Mouse (Mus musculus) heart, postnatal 0 days (tissue): ENCODE results near the gene Hist1h2bb. TPM values are rescaled to one million over a fixed set of nuclear protein-coding genes. Genes with fewer than 3 reads are reported as not detected.
"Not testable (repeated sequence)": the region's sequence is repeated elsewhere in the genome, so short reads cannot be mapped to it uniquely, and the experiment has no call there.

Experiments used
- ATAC-seq: fragments of 200-750 bp; cut with Nextera tagmentation; 2 replicates; pipeline ENCODE4 v1.8.0; 2017; ENCODE audit warnings: low read depth, moderate number of reproducible peaks, moderate library complexity; ENCODE audit not compliant: insufficient read depth
- DNase-seq: peaks from one replicate; pipeline ENCODE4 v3.0.0-alpha.2; 2016; ENCODE audit warnings: low spot score
- H3K27ac ChIP-seq: fragments of 300-500 bp; sonication (generic); 2 replicates; pipeline ENCODE4 v1.5.1; 2014; ENCODE audit warnings: low read depth, mild to moderate bottlenecking
- H3K27me3 ChIP-seq: fragments of 300-500 bp; sonication (generic); 2 replicates; pipeline ENCODE4 v1.6.1; 2014; ENCODE audit warnings: low read length, mixed read lengths; ENCODE audit not compliant: control insufficient read depth, insufficient read depth
- H3K36me3 ChIP-seq: fragments of 300-500 bp; sonication (generic); replicated peaks from 2 replicates; pipeline ENCODE4 v1.6.1; 2014; ENCODE audit warnings: low read length, mixed read lengths; ENCODE audit not compliant: control insufficient read depth, insufficient read depth
- H3K4me1 ChIP-seq: fragments of 300-500 bp; sonication (generic); 2 replicates; pipeline ENCODE4 v1.6.1; 2014; ENCODE audit warnings: antibody characterized with exemption; ENCODE audit not compliant: control insufficient read depth, insufficient read depth
- H3K4me2 ChIP-seq: fragments of 300-500 bp; sonication (generic); 2 replicates; pipeline ENCODE4 v1.6.1; 2014; ENCODE audit warnings: low read depth, mild to moderate bottlenecking, low read length, moderate library complexity
- H3K4me3 ChIP-seq: fragments of 300-500 bp; sonication (generic); 2 replicates; pipeline ENCODE4 v1.5.1; 2014; ENCODE audit warnings: low read depth, low read length
- H3K9ac ChIP-seq: fragments of 300-500 bp; sonication (generic); replicated peaks from 2 replicates; pipeline ENCODE4 v1.6.1; 2014; ENCODE audit warnings: low read depth, low read length, mixed read lengths
- H3K9me3 ChIP-seq: fragments of 300-500 bp; sonication (generic); replicated peaks from 2 replicates; pipeline ENCODE4 v1.6.1; 2016; ENCODE audit warnings: low read length; ENCODE audit not compliant: control insufficient read depth
- CTCF ChIP-seq: IDR thresholded peaks from 2 replicates; pipeline ENCODE4 v1.5.1; 2016; ENCODE audit warnings: antibody characterized with exemption, control low read depth, low read depth
- EP300 ChIP-seq: IDR thresholded peaks from 2 replicates; pipeline ENCODE4 v1.6.1; 2016; ENCODE audit warnings: antibody characterized with exemption, low read depth
- WGBS: fragments of 180-500 bp; shearing (Covaris S2); extraction: QIAGEN DNeasy Blood & Tissue Kit; methylation state at CpG from one replicate; pipeline ENCODE4 v1.1.7; 2014; 5-methylcytosine and 5-hydroxymethylcytosine counted together
- polyA plus RNA-seq: library from polyadenylated mRNA; unstranded; fragments of >200 nt; fragmentation: Nextera tagmentation; extraction: Ambion mirVana; gene quantifications from 2 replicates; pipeline ENCODE4 v1.2.1, GENCODE M21; 2015
- total RNA-seq: library from RNA; depleted of rRNA; stranded (reverse); fragments of >200 nt; gene quantifications from 2 replicates; pipeline ENCODE4 v1.2.3, GENCODE M21; 2014; ENCODE audit warnings: low replicate concordance

Hist1h2bb gene
- total and polyA plus RNA-seq, 2 experiments from 2014 or later: 0.78 to 1,547 TPM

GRCm38 (mm10) chr13:23700786-23701520 lies 45.6 kb upstream of the Hist1h2bb start:
- peak; percentile 56 for ATAC-seq
- 14% methylated on average over 8 of the region's 8 CpGs for WGBS
- no peak overlapping the region for H3K27ac ChIP-seq
- no peaks in the 10 kb centered on the region for H3K27me3 ChIP-seq
- TF ChIP-seq EP300 (no peak), CTCF (peak; percentile 93)
- H3K4me2 ChIP-seq: no peak overlapping the region
- 0 out of 2 replicates have a peak, but pooled peaks cover 6% of the 10 kb centered on the region for H3K4me1 ChIP-seq
- H3K9me3 ChIP-seq: no peaks in the 10 kb centered on the region
- no peak overlapping the region for H3K4me3 ChIP-seq
- peak; percentile 84 for DNase-seq
- H3K9ac ChIP-seq: no peak overlapping the region
- no peaks in the 10 kb centered on the region for H3K36me3 ChIP-seq

- Histone ChIP-seq H3K9ac (no peak overlapping the region), H3K4me3 (no peak overlapping the region), H3K4me1 (0 out of 2 replicates have a peak, but pooled peaks cover 6% of the 10 kb centered on the region), H3K27ac (no peak overlapping the region), H3K9me3 (no peaks in the 10 kb centered on the region), H3K27me3 (no peaks in the 10 kb centered on the region), H3K4me2 (no peak overlapping the region), H3K36me3 (no peaks in the 10 kb centered on the region)
- DNase-seq (no peak), ATAC-seq (no peak)
- 75% methylated on average over 4 of the region's 4 CpGs for WGBS
- TF ChIP-seq EP300: no peak
- TF ChIP-seq CTCF: no peak
Measured at GRCm38 (mm10) chr13:23702220-23702619, 44.3 kb upstream of the Hist1h2bb start.

GRCm38 (mm10) chr13:23702801-23703200 lies 43.7 kb upstream of the Hist1h2bb start:
- not testable (repeated sequence) for H3K4me1 ChIP-seq, ATAC-seq

GRCm38 (mm10) chr13:23705751-23706356 lies 40.7 kb upstream of the Hist1h2bb start:
- no peaks in the 10 kb centered on the region for H3K27me3 ChIP-seq
- H3K36me3 ChIP-seq: no peaks in the 10 kb centered on the region
- H3K9me3 ChIP-seq: no peaks in the 10 kb centered on the region
- ATAC-seq (no peak), DNase-seq (no peak)
- no peak for TF ChIP-seq CTCF
- no peak for TF ChIP-seq EP300
- H3K9ac ChIP-seq: no peak overlapping the region
- no peak overlapping the region for H3K27ac ChIP-seq
- WGBS: 79% methylated on average over 7 of the region's 7 CpGs
- no peak overlapping the region for H3K4me2 ChIP-seq
- no peak overlapping the region for H3K4me3 ChIP-seq
- peaks cover 4% of the 10 kb centered on the region; the same call in 1 of the 2 replicates for H3K4me1 ChIP-seq

More at GRCm38 (mm10) chr13:23702801-23703200, 43.7 kb upstream of the Hist1h2bb start:
- not testable (repeated sequence) for H3K4me2 ChIP-seq, H3K9ac ChIP-seq, H3K27me3 ChIP-seq, H3K4me3 ChIP-seq, H3K9me3 ChIP-seq, H3K36me3 ChIP-seq, DNase-seq, H3K27ac ChIP-seq
- WGBS: 59% methylated on average over 2 of the region's 2 CpGs

- TF ChIP-seq EP300 (no peak), CTCF (no peak)
- Histone ChIP-seq H3K27ac (no peak overlapping the region), H3K4me1 (peaks cover 4% of the 10 kb centered on the region; the same call in 1 of the 2 replicates), H3K4me2 (no peak overlapping the region), H3K27me3 (no peaks in the 10 kb centered on the region), H3K9me3 (no peaks in the 10 kb centered on the region), H3K4me3 (no peak overlapping the region), H3K36me3 (no peaks in the 10 kb centered on the region), H3K9ac (no peak overlapping the region)
- ATAC-seq (no peak), DNase-seq (no peak)
- 88% methylated on average over 12 of the region's 12 CpGs for WGBS
Measured at GRCm38 (mm10) chr13:23706771-23707170, 39.8 kb upstream of the Hist1h2bb start.
